Mouse (Mus musculus): ENCODE results near the gene Cdk14.

DNA sequence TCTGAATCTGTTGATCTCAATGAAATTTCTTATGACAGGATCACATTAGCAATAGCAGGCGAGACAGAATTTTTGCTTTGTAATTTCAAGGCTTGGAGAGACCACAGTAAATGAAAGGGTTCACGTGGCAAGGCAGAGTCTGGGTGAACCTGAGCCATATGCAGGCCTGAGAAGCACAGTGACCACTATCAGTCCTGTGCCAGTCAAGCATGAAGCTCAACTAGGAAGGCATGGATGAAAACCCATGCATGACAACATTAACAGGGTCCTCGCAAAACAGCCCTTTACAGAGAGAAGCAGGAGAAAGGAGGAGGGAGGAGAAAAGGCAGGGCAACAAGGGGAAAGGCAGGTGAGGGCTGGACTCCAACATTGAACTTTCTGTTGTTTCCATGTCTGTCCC, 311.1 kb downstream of the Cdk14 start:
- TF ChIP-seq MAFK (IDR thresholded peaks at IDR 0.05; ENCODE audit: insufficient read depth, low read depth, low read length) = no peak
- TF ChIP-seq CHD2 (IDR thresholded peaks at IDR 0.05; ENCODE audit: low read depth, low read length) = no peak

All from ES-E14 (cell line).